10 mouse cellular contexts compared by ENCODE assay signal in the genomic region with DNA sequence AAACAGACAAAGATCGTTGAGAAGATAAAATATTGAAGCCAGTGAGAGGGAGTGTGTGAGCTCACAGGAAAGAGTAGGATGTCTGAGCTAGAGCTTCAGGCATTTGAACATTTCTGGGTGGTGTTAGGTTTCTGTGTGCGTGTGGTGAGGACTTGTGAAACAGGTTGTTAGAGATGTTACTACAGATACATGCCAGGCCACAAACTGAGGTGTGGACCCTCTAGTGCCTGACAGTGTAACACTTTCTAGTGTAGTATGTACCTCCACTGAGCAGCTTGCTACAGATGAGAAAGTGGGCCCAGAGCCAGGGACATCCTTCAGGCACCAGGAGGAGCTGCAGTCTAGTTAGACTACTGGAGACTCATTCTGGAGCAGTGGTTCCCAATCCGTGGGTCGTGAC. TPM values are rescaled to one million over a fixed set of nuclear protein-coding genes. Genes with fewer than 3 reads are reported as not detected.
DNase-seq lines count a peak whose midpoint lies in the region; ATAC-seq lines count a peak whose summit lies in the region.
"Had no signal": no experiment of that assay in that cellular context is flagged by ENCODE, and none has a peak within 500 bp of the region (broad histone marks: within the 10 kb centered on the region; RNA-seq: fewer than 3 reads in every experiment).

No protein-coding gene starts in this region.

- no peak overlapping the region for H3K4me2 ChIP-seq in embryonic facial prominence, embryonic 12.5 days (replicated peaks)
- H3K4me2 ChIP-seq in embryonic facial prominence, embryonic 15.5 days (replicated peaks): no peak overlapping the region
- H3K4me2 ChIP-seq: limb, embryonic 12.5 days; stomach, embryonic 15.5 days had no signal

- peaks cover 18% of the 10 kb centered on the region; the same call in 1 of the 2 replicates for H3K36me3 ChIP-seq in embryonic facial prominence, embryonic 12.5 days
- H3K36me3 ChIP-seq in embryonic facial prominence, embryonic 10.5 days (replicated peaks): peaks cover 38% of the 10 kb centered on the region
- H3K36me3 ChIP-seq in embryonic facial prominence, embryonic 15.5 days: peaks cover 26% of the 10 kb centered on the region; the same call in 1 of the 2 replicates

- ATAC-seq in embryonic facial prominence, embryonic 12.5 days (ENCODE audit: insufficient number of reproducible peaks, insufficient read depth, low FRiP score, low TSS enrichment): 0 out of 2 replicates have a peak, but pooled peaks have one; percentile 41
- no peak for ATAC-seq in embryonic facial prominence, embryonic 15.5 days (ENCODE audit: insufficient number of reproducible peaks, low FRiP score, low TSS enrichment, low read depth)

- H3K4me3 ChIP-seq in embryonic facial prominence, embryonic 12.5 days: no peak overlapping the region
- no peak overlapping the region for H3K4me3 ChIP-seq in embryonic facial prominence, embryonic 10.5 days
- H3K4me3 ChIP-seq in embryonic facial prominence, embryonic 15.5 days (replicated peaks): no peak overlapping the region
- H3K4me3 ChIP-seq: limb, embryonic 12.5 days; stomach, embryonic 15.5 days had no signal

- 81% methylated on average over 4 of the region's 4 CpGs for WGBS in embryonic facial prominence, embryonic 12.5 days
- 86% methylated on average over 4 of the region's 4 CpGs for WGBS in embryonic facial prominence, embryonic 10.5 days
- 68% methylated on average over 4 of the region's 4 CpGs for WGBS in embryonic facial prominence, embryonic 15.5 days

- no peak overlapping the region for H3K27ac ChIP-seq in embryonic facial prominence, embryonic 12.5 days
- no peak overlapping the region for H3K27ac ChIP-seq in embryonic facial prominence, embryonic 10.5 days (replicated peaks)
- peak overlapping the region; percentile 44; the same call in 1 of the 2 replicates for H3K27ac ChIP-seq in embryonic facial prominence, embryonic 15.5 days (replicated peaks)
- H3K27ac ChIP-seq: limb, embryonic 12.5 days; stomach, embryonic 15.5 days had no signal

- no peaks in the 10 kb centered on the region for H3K9me3 ChIP-seq in embryonic facial prominence, embryonic 12.5 days
- no peaks in the 10 kb centered on the region for H3K9me3 ChIP-seq in embryonic facial prominence, embryonic 10.5 days
- H3K9me3 ChIP-seq in embryonic facial prominence, embryonic 15.5 days (replicated peaks): no peaks in the 10 kb centered on the region
- H3K9me3 ChIP-seq: limb, embryonic 12.5 days; stomach, embryonic 15.5 days had no signal

- H3K9ac ChIP-seq in embryonic facial prominence, embryonic 12.5 days: no peak overlapping the region
- no peak overlapping the region for H3K9ac ChIP-seq in embryonic facial prominence, embryonic 15.5 days
- H3K9ac ChIP-seq: limb, embryonic 12.5 days; stomach, embryonic 15.5 days had no signal

- no peaks in the 10 kb centered on the region for H3K27me3 ChIP-seq in embryonic facial prominence, embryonic 12.5 days
- no peaks in the 10 kb centered on the region for H3K27me3 ChIP-seq in embryonic facial prominence, embryonic 10.5 days (replicated peaks; ENCODE audit: low read depth, poor library complexity, severe bottlenecking)
- no peaks in the 10 kb centered on the region for H3K27me3 ChIP-seq in embryonic facial prominence, embryonic 15.5 days
- H3K27me3 ChIP-seq: limb, embryonic 12.5 days; stomach, embryonic 15.5 days had no signal

- no peak for DNase-seq in embryonic facial prominence, embryonic 10.5 days (ENCODE audit: low spot score)
- peak; percentile 17 for DNase-seq in layer of hippocampus, adult 9-11 months
- no peak for DNase-seq in layer of hippocampus, adult 11-12 months (ENCODE audit: low spot score)
- peak; percentile 28 for DNase-seq in MN1 (ENCODE audit: low spot score)
- no peak for DNase-seq in spleen, postnatal 4 days (ENCODE audit: low spot score in 2 of 2)
- DNase-seq in layer of hippocampus, postnatal 25 days (ENCODE audit: extremely low spot score in 1 of 2, low spot score in 1 of 2): no peak

- peaks cover 7% of the 10 kb centered on the region for H3K4me1 ChIP-seq in embryonic facial prominence, embryonic 12.5 days
- H3K4me1 ChIP-seq in embryonic facial prominence, embryonic 10.5 days: no peaks in the 10 kb centered on the region
- 0 out of 2 replicates have a peak, but pooled peaks cover 4% of the 10 kb centered on the region for H3K4me1 ChIP-seq in embryonic facial prominence, embryonic 15.5 days
- H3K4me1 ChIP-seq: stomach, embryonic 15.5 days had no signal

RNA-seq across cellular contexts. Expression of a gene that starts 30.5 kb away (rescaled TPM):
- polyA plus RNA-seq in embryonic facial prominence, embryonic 12.5 days (2016; fragmentation: Nextera tagmentation; extraction: Ambion mirVana): 103 and 105 TPM in 2 replicates
- polyA plus RNA-seq in embryonic facial prominence, embryonic 10.5 days (2016; fragmentation: Nextera tagmentation; extraction: Ambion mirVana): 77.9 and 78.3 TPM in 2 replicates
- 127 TPM in 2 replicates for polyA plus RNA-seq in embryonic facial prominence, embryonic 15.5 days (2015; fragmentation: Nextera tagmentation; extraction: Ambion mirVana)
- 10 to 100 TPM; 40.2 to 40.9 TPM for total RNA-seq in layer of hippocampus, postnatal 25 days (2021)

RNA-seq across cellular contexts. Expression of a gene that starts 31.8 kb away (rescaled TPM):
- 353 and 377 TPM in 2 replicates for polyA plus RNA-seq in embryonic facial prominence, embryonic 12.5 days (2016; fragmentation: Nextera tagmentation; extraction: Ambion mirVana)
- polyA plus RNA-seq in embryonic facial prominence, embryonic 10.5 days (2016; fragmentation: Nextera tagmentation; extraction: Ambion mirVana): 300 and 304 TPM in 2 replicates
- 222 and 228 TPM in 2 replicates for polyA plus RNA-seq in embryonic facial prominence, embryonic 15.5 days (2015; fragmentation: Nextera tagmentation; extraction: Ambion mirVana)
- 100 to 1,000 TPM; 750 to 824 TPM for total RNA-seq in layer of hippocampus, postnatal 25 days (2021)

Comparison
In these comparisons a context has a peak if more than half of its experiments do, and no peak if none do; other contexts are left out.
1. DNase-seq: peak in layer of hippocampus, adult 9-11 months (single experiment) and MN1 (single experiment); none in embryonic facial prominence, embryonic 10.5 days (single experiment), layer of hippocampus, adult 11-12 months (single experiment), spleen, postnatal 4 days (0 of 2) and layer of hippocampus, postnatal 25 days (0 of 2).